Mouse (Mus musculus) spleen, adult 12 weeks (tissue): ENCODE results near the gene Prss16.

ENCODE experiments used
- DNase-seq: peaks from one replicate; pipeline ENCODE4 v3.0.0; 2022; ENCODE audit warnings: low spot score

The Prss16 gene

GRCm38 (mm10) chr13:21974221-21974725 lies 35.3 kb downstream of the Prss16 start:
- peak; percentile 90 for DNase-seq

DNA sequence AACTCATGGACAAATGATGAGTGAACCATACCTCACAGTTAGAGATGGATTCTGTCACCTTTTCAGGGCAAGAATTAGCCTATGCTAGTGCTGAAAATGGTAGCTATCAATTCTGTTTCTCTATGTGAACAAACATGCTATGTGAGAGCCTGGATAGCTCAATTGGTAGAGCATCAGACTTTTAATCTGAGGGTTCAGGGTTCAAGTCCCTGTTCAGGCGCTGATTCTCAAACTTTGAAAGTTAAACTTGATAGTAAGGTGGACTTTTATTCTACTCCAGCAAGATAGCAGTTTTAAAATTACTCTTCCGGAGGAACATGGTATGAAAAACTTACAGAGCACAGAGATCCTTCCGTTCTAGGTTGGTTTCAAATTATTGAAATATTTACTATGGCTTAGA lies 37.9 kb downstream of the Prss16 start:
- no peak for DNase-seq

- no peak for DNase-seq
These were observed 39.7 kb downstream of the Prss16 start for GRCm38 (mm10) chr13:21969816-21970215.

GRCm38 (mm10) chr13:21969269-21969668 lies 40.3 kb downstream of the Prss16 start:
- no peak for DNase-seq
